Mouse (Mus musculus) CH12.LX (cell line): ENCODE measurements at regions not wholly inside any gene's neighbourhood (a gene's known extent, or its start where the extent isn't known, plus 50 kb on each side); places are given as distances from the start of the nearest gene placed in this dataset.

Experiments used
- CTCF ChIP-seq, 2 experiments: IDR thresholded peaks in 1 of 2; conservative IDR thresholded peaks in 1 of 2; 2 replicates each; pipeline ENCODE4 v1.5.1; 2011 to 2012; ENCODE audit warnings: low read depth in 2 of 2, low read length in 2 of 2, improper control_type of control experiment in 1 of 2, inconsistent platforms in 1 of 2, mild to moderate bottlenecking in 1 of 2, moderate library complexity in 1 of 2
- E2F4 ChIP-seq: IDR thresholded peaks from 2 replicates; pipeline ENCODE4 v1.6.1; 2011; ENCODE audit warnings: low read depth, low read length, improper control_type of control experiment; ENCODE audit not compliant: insufficient replicate concordance
- EP300 ChIP-seq: IDR thresholded peaks from 2 replicates; pipeline ENCODE4 v1.6.1; 2011; ENCODE audit warnings: low read length, improper control_type of control experiment
- MYC ChIP-seq: IDR thresholded peaks from 2 replicates; pipeline ENCODE4 v1.6.1; 2011; ENCODE audit warnings: low read depth, mild to moderate bottlenecking, improper control_type of control experiment, low read length
- NELFE ChIP-seq: IDR thresholded peaks from 2 replicates; pipeline ENCODE4 v1.6.1; 2011; ENCODE audit warnings: low read depth, low read length, improper control_type of control experiment
- POLR2AphosphoS2 ChIP-seq: IDR thresholded peaks from 2 replicates; pipeline ENCODE4 v1.6.1; 2011; ENCODE audit warnings: low read depth, low read length, improper control_type of control experiment
- RAD21 ChIP-seq: IDR thresholded peaks from 2 replicates; pipeline ENCODE4 v1.6.1; 2011; ENCODE audit warnings: low read depth, mild to moderate bottlenecking, low read length, improper control_type of control experiment, moderate library complexity
- RCOR1 ChIP-seq: conservative IDR thresholded peaks from 2 replicates; pipeline ENCODE4 v1.6.1; 2012; ENCODE audit warnings: low read depth, mild to moderate bottlenecking, inconsistent platforms, low read length, improper control_type of control experiment
- SMC3 ChIP-seq: IDR thresholded peaks from 2 replicates; pipeline ENCODE4 v1.6.1; 2011; ENCODE audit warnings: low read depth, low read length, improper control_type of control experiment
- TCF12 ChIP-seq: IDR thresholded peaks from 2 replicates; pipeline ENCODE4 v1.6.1; 2014; ENCODE audit warnings: low read depth, mild to moderate bottlenecking, inconsistent platforms, low read length, improper control_type of control experiment
- USF1 ChIP-seq: IDR thresholded peaks from 2 replicates; pipeline ENCODE4 v1.6.1; 2014; ENCODE audit warnings: low read depth, mild to moderate bottlenecking, inconsistent platforms, low read length, improper control_type of control experiment
- ZMIZ1 ChIP-seq: IDR thresholded peaks from 2 replicates; pipeline ENCODE4 v1.6.1; 2012; ENCODE audit warnings: low read depth, mild to moderate bottlenecking, inconsistent platforms, low read length, improper control_type of control experiment
- ZNF384 ChIP-seq: IDR thresholded peaks from 2 replicates; pipeline ENCODE4 v1.6.1; 2012; ENCODE audit warnings: low read depth, low read length, improper control_type of control experiment, inconsistent platforms

- TF ChIP-seq EP300 = no peak
- TF ChIP-seq CTCF (conservative IDR thresholded peaks at IDR 0.05 in 1 of 2, IDR thresholded peaks at IDR 0.05 in 1 of 2; ENCODE audit: low read depth in 2 of 2, low read length in 2 of 2) = no peak
- no peak for TF ChIP-seq SMC3
- TF ChIP-seq NELFE = no peak
- TF ChIP-seq TCF12 = no peak
- TF ChIP-seq MYC = no peak
- no peak for TF ChIP-seq RAD21
- TF ChIP-seq POLR2AphosphoS2 = no peak
- TF ChIP-seq E2F4 = no peak
- no peak for TF ChIP-seq RCOR1
- no peak for TF ChIP-seq ZNF384
- no peak for TF ChIP-seq ZMIZ1
- no peak for TF ChIP-seq USF1
Measured at GRCm38 (mm10) chr17:62295412-62295811, 585.7 kb downstream of the Efna5 start.
